Mouse (Mus musculus): ENCODE results near the gene Gys1. TPM values are rescaled to one million over a fixed set of nuclear protein-coding genes. Genes with fewer than 3 reads are reported as not detected.
"Not testable (repeated sequence)": the region's sequence is repeated elsewhere in the genome, so short reads cannot be mapped to it uniquely, and the experiment has no call there.

The Gys1 gene
- polyA plus RNA-seq, 1 experiment from 2014 or later, result 39.0 TPM

DNA sequence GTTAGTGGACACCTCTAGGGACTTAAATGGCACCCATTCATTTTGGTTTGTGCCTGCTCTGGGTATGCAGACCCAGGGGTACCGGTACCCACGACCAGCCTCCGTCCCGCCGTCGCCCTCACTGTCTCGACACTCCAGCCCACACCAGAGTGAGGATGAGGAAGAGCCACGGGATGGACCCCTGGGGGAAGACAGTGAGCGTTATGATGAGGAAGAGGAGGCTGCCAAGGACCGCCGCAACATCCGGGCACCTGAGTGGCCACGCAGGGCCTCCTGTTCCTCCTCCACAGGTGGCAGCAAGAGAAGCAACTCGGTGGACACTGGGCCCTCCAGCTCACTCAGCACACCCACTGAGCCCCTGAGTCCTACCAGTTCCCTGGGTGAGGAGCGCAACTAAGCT lies 20.3 kb downstream of the Gys1 start:
- WGBS, result 89% methylated on average over 15 of the region's 15 CpGs
- Histone ChIP-seq H3K27me3 (ENCODE audit: poor library complexity, severe bottlenecking) (no peaks in the 10 kb centered on the region), H3K4me1 (peaks cover 36% of the 10 kb centered on the region), H3K9me3 (no peaks in the 10 kb centered on the region), H3K36me3 (replicated peaks) (peaks cover 79% of the 10 kb centered on the region), H3K27ac (no peak overlapping the region), H3K4me3 (no peak overlapping the region)
- DNase-seq (ENCODE audit: extremely low spot score, low spot score), result no peak

GRCm38 (mm10) chr7:45455932-45456696 lies 21.5 kb downstream of the Gys1 start:
- no peak overlapping the region for H3K4me3 ChIP-seq
- peaks cover 47% of the 10 kb centered on the region for H3K4me1 ChIP-seq
- H3K27ac ChIP-seq, result no peak overlapping the region
- 77% methylated on average over 13 of the region's 13 CpGs for WGBS
- H3K36me3 ChIP-seq (replicated peaks), result peaks cover 84% of the 10 kb centered on the region
- H3K9me3 ChIP-seq, result no peaks in the 10 kb centered on the region
- H3K27me3 ChIP-seq (ENCODE audit: poor library complexity, severe bottlenecking), result no peaks in the 10 kb centered on the region
- DNase-seq (ENCODE audit: extremely low spot score, low spot score), result no peak

DNA sequence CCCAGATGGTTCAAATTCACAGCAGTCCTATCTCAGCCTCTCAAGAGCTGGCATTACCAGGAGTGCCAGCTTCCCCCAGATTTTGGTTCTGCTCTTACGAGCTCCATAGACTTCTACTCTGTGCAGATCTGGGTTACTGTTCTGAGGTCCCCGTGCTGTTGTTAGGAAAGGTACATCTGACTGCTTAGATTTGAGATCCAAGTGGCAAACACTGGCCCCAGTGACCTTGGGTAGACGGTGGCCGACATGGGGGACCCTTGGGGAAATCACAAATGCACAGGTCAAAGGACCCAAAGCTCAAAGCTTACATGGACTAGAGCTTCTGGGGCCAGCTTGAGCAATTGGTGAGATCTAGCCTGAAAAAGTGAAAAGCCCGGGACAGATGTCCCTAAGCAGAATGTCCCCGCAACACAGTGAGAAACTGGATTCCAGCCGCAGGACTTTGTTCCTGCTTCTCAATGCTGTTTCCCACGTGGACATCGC lies 22.1 kb downstream of the Gys1 start:
- 71% methylated on average over 9 of the region's 9 CpGs for WGBS
- Histone ChIP-seq H3K27ac (peak overlapping the region; percentile 16; the same call in 1 of the 2 replicates), H3K4me1 (peaks cover 48% of the 10 kb centered on the region), H3K9me3 (no peaks in the 10 kb centered on the region), H3K4me3 (peak overlapping the region; percentile 87), H3K27me3 (ENCODE audit: poor library complexity, severe bottlenecking) (no peaks in the 10 kb centered on the region), H3K36me3 (replicated peaks) (peaks cover 84% of the 10 kb centered on the region)
- no peak for DNase-seq (ENCODE audit: extremely low spot score, low spot score)

- H3K4me3 ChIP-seq, result peak overlapping the region; percentile 87
- no peak for DNase-seq (ENCODE audit: extremely low spot score, low spot score)
- no peaks in the 10 kb centered on the region for H3K9me3 ChIP-seq
- H3K27ac ChIP-seq, result peak overlapping the region; percentile 16; the same call in 1 of the 2 replicates
- 82% methylated on average over 10 of the region's 10 CpGs for WGBS
- peaks cover 84% of the 10 kb centered on the region for H3K36me3 ChIP-seq (replicated peaks)
- H3K4me1 ChIP-seq, result peaks cover 49% of the 10 kb centered on the region
- no peaks in the 10 kb centered on the region for H3K27me3 ChIP-seq (ENCODE audit: poor library complexity, severe bottlenecking)
Observed at GRCm38 (mm10) chr7:45457204-45458060, 22.8 kb downstream of the Gys1 start.

- peak overlapping the region; percentile 87 for H3K4me3 ChIP-seq
- peaks cover 86% of the 10 kb centered on the region for H3K36me3 ChIP-seq (replicated peaks)
- WGBS, result 1% methylated on average over 43 of the region's 43 CpGs
- H3K27ac ChIP-seq, result peak overlapping the region; percentile 95
- H3K9me3 ChIP-seq, result no peaks in the 10 kb centered on the region
- H3K27me3 ChIP-seq (ENCODE audit: poor library complexity, severe bottlenecking), result no peaks in the 10 kb centered on the region
- H3K4me1 ChIP-seq, result peaks cover 49% of the 10 kb centered on the region
- peak; percentile 87 for DNase-seq (ENCODE audit: extremely low spot score, low spot score)
Observed at GRCm38 (mm10) chr7:45458748-45459563, 24.3 kb downstream of the Gys1 start.

DNA sequence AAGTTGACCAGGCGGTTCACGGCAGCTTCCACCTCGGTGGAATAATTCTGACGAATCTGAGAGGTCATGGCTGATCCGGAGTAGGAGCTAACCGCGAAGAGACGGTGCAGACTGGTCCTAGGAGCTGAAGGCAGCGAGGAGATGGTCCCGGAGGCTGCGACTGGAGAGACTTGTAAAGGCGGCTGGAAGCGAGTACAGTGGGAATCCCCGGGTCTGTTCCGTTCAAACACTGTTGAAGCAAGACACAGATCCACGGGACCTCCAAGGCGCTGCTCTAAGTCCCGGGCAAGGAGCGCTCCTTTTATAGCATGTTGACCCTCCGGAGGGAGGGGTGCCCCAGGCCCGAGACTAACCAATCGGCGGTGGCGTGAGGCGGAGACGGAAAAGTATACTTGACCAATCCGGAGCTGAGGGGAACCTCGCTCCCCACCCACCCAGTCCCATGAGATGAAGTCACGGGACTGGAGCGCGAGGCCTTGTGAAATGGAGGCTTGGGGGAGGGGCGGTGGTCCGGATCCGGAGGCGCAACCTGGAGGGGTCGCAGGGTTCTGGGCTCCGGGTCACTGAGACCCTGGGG lies 25.0 kb downstream of the Gys1 start, which contains the start of gene Ftl1:
Gene Ftl1 (minus strand): TSS at position 321 of the 577 bp plus-strand sequence.
- Histone ChIP-seq H3K4me3 (peak within 1 kb of the TSS; percentile 87), H3K36me3 (replicated peaks) (peaks cover 86% of the 10 kb centered on the region), H3K4me1 (peaks cover 49% of the 10 kb centered on the region), H3K27ac (peak within 1 kb of the TSS; percentile 95)
- WGBS, result 0% methylated on average over 33 of the region's 37 CpGs
- H3K27me3 ChIP-seq (ENCODE audit: poor library complexity, severe bottlenecking); H3K9me3 ChIP-seq: not testable (repeated sequence)
- DNase-seq (ENCODE audit: extremely low spot score, low spot score), result peak; percentile 98

DNA sequence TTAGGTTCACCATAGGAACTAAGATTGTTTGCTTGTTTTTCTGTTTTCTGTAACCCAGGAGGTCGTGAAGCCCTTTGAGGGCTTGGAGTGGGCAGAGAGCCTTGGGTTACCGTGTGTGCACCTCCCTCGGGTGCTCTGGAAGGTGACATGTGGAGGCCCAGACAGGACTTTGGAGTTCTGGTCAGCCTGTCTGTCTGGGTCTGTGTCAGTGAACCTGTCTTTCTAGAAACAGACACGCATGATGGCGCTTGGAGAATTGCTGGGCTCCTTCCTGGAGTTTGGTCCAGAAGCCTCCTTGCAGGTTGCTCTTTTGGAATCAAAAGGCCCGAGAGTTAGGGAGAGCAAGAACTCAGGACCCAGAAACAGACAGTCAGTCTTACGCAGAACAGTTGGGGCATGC lies 25.7 kb downstream of the Gys1 start:
- H3K36me3 ChIP-seq (replicated peaks), result peaks cover 86% of the 10 kb centered on the region
- H3K27ac ChIP-seq, result peak overlapping the region; percentile 95
- WGBS, result 83% methylated on average over 7 of the region's 7 CpGs
- no peaks in the 10 kb centered on the region for H3K9me3 ChIP-seq
- DNase-seq (ENCODE audit: extremely low spot score, low spot score), result no peak
- no peaks in the 10 kb centered on the region for H3K27me3 ChIP-seq (ENCODE audit: poor library complexity, severe bottlenecking)
- peak overlapping the region; percentile 87 for H3K4me3 ChIP-seq
- peaks cover 56% of the 10 kb centered on the region for H3K4me1 ChIP-seq

GRCm38 (mm10) chr7:45460860-45461314 lies 26.2 kb downstream of the Gys1 start:
- Histone ChIP-seq H3K4me3 (peak overlapping the region; percentile 87), H3K4me1 (peaks cover 61% of the 10 kb centered on the region), H3K9me3 (no peaks in the 10 kb centered on the region), H3K27ac (peak overlapping the region; percentile 95), H3K36me3 (replicated peaks) (peaks cover 86% of the 10 kb centered on the region), H3K27me3 (ENCODE audit: poor library complexity, severe bottlenecking) (no peaks in the 10 kb centered on the region)
- DNase-seq (ENCODE audit: extremely low spot score, low spot score), result peak; percentile 46
- WGBS, result 47% methylated on average over 13 of the region's 13 CpGs

DNA sequence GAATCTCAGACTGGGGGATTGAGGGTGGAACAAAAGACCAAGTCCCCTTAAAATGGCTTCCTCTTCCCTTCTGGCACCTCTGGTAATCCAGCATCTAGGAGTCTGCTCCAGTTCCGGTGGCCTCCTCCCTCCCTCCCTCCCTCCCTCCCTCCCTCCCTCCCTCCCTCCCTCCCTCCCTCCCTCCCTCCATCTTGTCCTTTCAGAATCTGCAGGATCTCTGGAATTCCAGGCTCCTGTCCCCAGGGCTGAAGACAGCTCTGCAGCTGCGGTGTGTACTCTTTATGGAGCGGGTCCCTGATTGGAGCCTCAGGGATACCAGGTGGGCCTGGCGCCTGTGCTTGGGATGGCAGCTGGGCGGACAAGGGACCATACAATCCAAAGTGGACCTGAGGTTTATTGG lies 26.7 kb downstream of the Gys1 start:
- no peaks in the 10 kb centered on the region for H3K9me3 ChIP-seq
- 67% methylated on average over 5 of the region's 5 CpGs for WGBS
- H3K27ac ChIP-seq, result peak overlapping the region; percentile 95
- H3K27me3 ChIP-seq (ENCODE audit: poor library complexity, severe bottlenecking), result no peaks in the 10 kb centered on the region
- H3K36me3 ChIP-seq (replicated peaks), result peaks cover 82% of the 10 kb centered on the region
- peak overlapping the region; percentile 87 for H3K4me3 ChIP-seq
- peaks cover 62% of the 10 kb centered on the region for H3K4me1 ChIP-seq
- no peak for DNase-seq (ENCODE audit: extremely low spot score, low spot score)

DNA sequence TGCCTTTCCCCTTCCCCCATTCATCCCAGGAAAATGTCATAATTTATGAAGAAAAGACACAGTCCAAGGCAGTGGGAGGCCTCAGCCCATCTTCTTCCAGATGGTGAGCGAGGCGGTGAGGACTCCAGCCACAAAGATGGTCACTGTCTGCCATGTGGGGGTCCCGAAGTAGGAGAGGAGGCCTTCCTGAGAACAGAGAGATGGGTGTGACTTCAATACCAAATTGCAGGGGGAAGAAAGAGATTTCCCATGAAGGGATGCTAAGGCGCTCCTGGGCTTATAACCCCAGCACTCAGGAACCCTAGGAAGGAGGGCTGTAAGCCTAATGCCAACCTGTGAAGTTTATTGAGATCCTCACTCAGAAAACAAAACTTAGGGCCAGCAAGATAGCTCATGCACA lies 27.1 kb downstream of the Gys1 start:
- Histone ChIP-seq H3K9me3 (no peaks in the 10 kb centered on the region), H3K4me1 (peaks cover 60% of the 10 kb centered on the region), H3K36me3 (replicated peaks) (peaks cover 77% of the 10 kb centered on the region), H3K27ac (peak overlapping the region; percentile 95), H3K4me3 (0 out of 2 replicates have a peak overlapping the region, but pooled peaks have one; percentile 87), H3K27me3 (ENCODE audit: poor library complexity, severe bottlenecking) (no peaks in the 10 kb centered on the region)
- 89% methylated on average over 4 of the region's 4 CpGs for whole genome bisulfite sequencing
- no peak for DNase-seq (ENCODE audit: extremely low spot score, low spot score)

DNA sequence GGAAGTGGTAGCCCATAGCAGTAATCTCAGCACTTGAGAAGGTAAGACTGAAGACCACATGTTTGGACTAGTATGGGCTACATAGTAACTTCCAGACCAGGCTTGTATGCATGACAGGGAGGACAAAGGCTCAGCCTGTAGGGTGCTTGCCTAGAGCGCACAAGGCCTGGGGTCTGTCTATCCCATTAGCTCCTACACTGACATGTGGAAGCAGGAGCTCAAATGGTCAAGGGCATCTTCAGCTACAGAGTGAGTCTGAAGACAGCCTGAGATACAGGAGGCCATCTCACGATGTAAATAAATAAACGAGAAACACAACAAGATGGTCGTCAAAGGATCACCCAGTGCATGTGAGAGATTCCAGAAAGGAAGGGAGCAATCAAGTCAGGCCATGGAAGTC lies 27.7 kb downstream of the Gys1 start:
- DNase-seq (ENCODE audit: extremely low spot score, low spot score), result no peak
- H3K27me3 ChIP-seq (ENCODE audit: poor library complexity, severe bottlenecking), result no peaks in the 10 kb centered on the region
- H3K9me3 ChIP-seq, result no peaks in the 10 kb centered on the region
- H3K36me3 ChIP-seq (replicated peaks), result peaks cover 72% of the 10 kb centered on the region
- H3K4me3 ChIP-seq, result no peak overlapping the region
- no peak overlapping the region for H3K27ac ChIP-seq
- peaks cover 60% of the 10 kb centered on the region for H3K4me1 ChIP-seq
- WGBS, result 90% methylated on average over 4 of the region's 4 CpGs

- Histone ChIP-seq H3K4me1 (peaks cover 56% of the 10 kb centered on the region), H3K36me3 (replicated peaks) (peaks cover 66% of the 10 kb centered on the region)
- H3K9me3 ChIP-seq; H3K27me3 ChIP-seq (ENCODE audit: poor library complexity, severe bottlenecking); DNase-seq (ENCODE audit: extremely low spot score, low spot score); H3K27ac ChIP-seq; H3K4me3 ChIP-seq: not testable (repeated sequence)
- WGBS, result 78% methylated on average over 4 of the region's 4 CpGs
Observed at GRCm38 (mm10) chr7:45462868-45463267, 28.2 kb downstream of the Gys1 start.
